Mouse (Mus musculus) CH12.LX (cell line): ENCODE results near the gene Mfsd14a. TPM values are rescaled to one million over a fixed set of nuclear protein-coding genes. Genes with fewer than 3 reads are reported as not detected.

Source experiments
- DNase-seq: peaks from one replicate; pipeline ENCODE4 v3.0.0-alpha.2; 2013; ENCODE audit errors: extremely low read depth
- H3K27ac ChIP-seq: 2 replicates; pipeline ENCODE4 v1.5.1; 2012; ENCODE audit warnings: low read depth, mild to moderate bottlenecking, control low read depth, moderate library complexity; ENCODE audit not compliant: insufficient read depth
- H3K27me3 ChIP-seq: replicated peaks from 2 replicates; pipeline ENCODE3; 2012; ENCODE audit warnings: inconsistent platforms
- H3K36me3 ChIP-seq, 2 experiments: replicated peaks in 1 of 2; 2 replicates each; pipeline versions ENCODE3 to v1.6.1; 2012; ENCODE audit warnings: inconsistent platforms in 1 of 2, low read length in 1 of 2, mild to moderate bottlenecking in 1 of 2, mixed read lengths in 1 of 2, moderate library complexity in 1 of 2; ENCODE audit not compliant: control insufficient read depth in 1 of 2, insufficient read depth in 1 of 2
- H3K4me1 ChIP-seq, 2 experiments: 2 replicates each; pipeline ENCODE4 v1.6.1; 2012; ENCODE audit warnings: inconsistent platforms in 1 of 2, moderate library complexity in 1 of 2; ENCODE audit not compliant: insufficient read depth in 2 of 2, control insufficient read depth in 1 of 2
- H3K4me2 ChIP-seq: 2 replicates; pipeline ENCODE4 v1.6.1; 2012; ENCODE audit warnings: low read depth, mild to moderate bottlenecking, control low read depth; ENCODE audit not compliant: poor library complexity, insufficient read depth, severe bottlenecking
- H3K4me3 ChIP-seq, 3 experiments: fragments of 150-350 bp in 1 of 3; sonication (generic) in 1 of 3; replicated peaks in 1 of 3; 2 replicates each; pipeline versions ENCODE3 to v1.5.1; 2011 to 2012; ENCODE audit warnings: low read depth in 2 of 3, low read length in 2 of 3, mild to moderate bottlenecking in 2 of 3, moderate library complexity in 2 of 3, control low read depth in 1 of 3, improper control_type of control experiment in 1 of 3, inconsistent platforms in 1 of 3, mixed read lengths in 1 of 3; ENCODE audit not compliant: poor library complexity in 1 of 3
- H3K79me2 ChIP-seq: replicated peaks from 2 replicates; pipeline ENCODE4 v1.6.1; 2012; ENCODE audit warnings: mild to moderate bottlenecking, moderate library complexity; ENCODE audit not compliant: control insufficient read depth, poor library complexity, insufficient read depth, severe bottlenecking; ENCODE audit errors: extremely low read depth
- H3K9ac ChIP-seq: 2 replicates; pipeline ENCODE4 v1.6.1; 2012; ENCODE audit warnings: low read depth, mild to moderate bottlenecking, control low read depth, moderate library complexity; ENCODE audit not compliant: insufficient read depth
- H3K9me3 ChIP-seq: replicated peaks from 2 replicates; pipeline ENCODE3; 2012; ENCODE audit warnings: low read length, inconsistent platforms, mixed read lengths
- BHLHE40 ChIP-seq: IDR thresholded peaks from 2 replicates; pipeline ENCODE4 v1.6.1; 2011; ENCODE audit warnings: mild to moderate bottlenecking, low read depth, low read length, improper control_type of control experiment
- CHD2 ChIP-seq: IDR thresholded peaks from 2 replicates; pipeline ENCODE4 v1.6.1; 2011; ENCODE audit warnings: low read length, improper control_type of control experiment
- CTCF ChIP-seq, 2 experiments: IDR thresholded peaks in 1 of 2; conservative IDR thresholded peaks in 1 of 2; 2 replicates each; pipeline ENCODE4 v1.5.1; 2011 to 2012; ENCODE audit warnings: low read depth in 2 of 2, low read length in 2 of 2, improper control_type of control experiment in 1 of 2, inconsistent platforms in 1 of 2, mild to moderate bottlenecking in 1 of 2, moderate library complexity in 1 of 2
- E2F4 ChIP-seq: IDR thresholded peaks from 2 replicates; pipeline ENCODE4 v1.6.1; 2011; ENCODE audit warnings: low read depth, low read length, improper control_type of control experiment; ENCODE audit not compliant: insufficient replicate concordance
- ELF1 ChIP-seq: IDR thresholded peaks from 2 replicates; pipeline ENCODE4 v1.6.1; 2014; ENCODE audit warnings: low read depth, mild to moderate bottlenecking, inconsistent platforms, low read length, improper control_type of control experiment
- EP300 ChIP-seq: IDR thresholded peaks from 2 replicates; pipeline ENCODE4 v1.6.1; 2011; ENCODE audit warnings: low read length, improper control_type of control experiment
- ETS1 ChIP-seq: conservative IDR thresholded peaks from 2 replicates; pipeline ENCODE4 v1.6.1; 2012; ENCODE audit warnings: low read depth, mild to moderate bottlenecking, inconsistent platforms, low read length, improper control_type of control experiment, moderate library complexity
- HCFC1 ChIP-seq: IDR thresholded peaks from 2 replicates; pipeline ENCODE4 v1.6.1; 2012; ENCODE audit warnings: low read depth, mild to moderate bottlenecking, inconsistent platforms, low read length, improper control_type of control experiment
- JUN ChIP-seq: IDR thresholded peaks from 2 replicates; pipeline ENCODE4 v1.6.1; 2011; ENCODE audit warnings: low read depth, mild to moderate bottlenecking, low read length, improper control_type of control experiment, moderate library complexity; ENCODE audit not compliant: insufficient read depth
- JUND ChIP-seq: conservative IDR thresholded peaks from 2 replicates; pipeline ENCODE4 v1.6.1; 2011; ENCODE audit warnings: low read depth, low read length, improper control_type of control experiment
- KAT2A ChIP-seq: IDR thresholded peaks from 2 replicates; pipeline ENCODE4 v1.6.1; 2012; ENCODE audit warnings: low read length, improper control_type of control experiment, inconsistent platforms; ENCODE audit not compliant: insufficient replicate concordance
- MAFK ChIP-seq: IDR thresholded peaks from 2 replicates; pipeline ENCODE4 v1.6.1; 2011; ENCODE audit warnings: low read length, improper control_type of control experiment; ENCODE audit not compliant: insufficient replicate concordance
- MXI1 ChIP-seq: IDR thresholded peaks from 2 replicates; pipeline ENCODE4 v1.6.1; 2011; ENCODE audit warnings: mild to moderate bottlenecking, low read depth, low read length, improper control_type of control experiment
- NELFE ChIP-seq: IDR thresholded peaks from 2 replicates; pipeline ENCODE4 v1.6.1; 2011; ENCODE audit warnings: low read depth, low read length, improper control_type of control experiment
- NRF1 ChIP-seq: IDR thresholded peaks from 2 replicates; pipeline ENCODE4 v1.6.1; 2014; ENCODE audit warnings: low read depth, mild to moderate bottlenecking, inconsistent platforms, low read length, improper control_type of control experiment, moderate library complexity
- PAX5 ChIP-seq: IDR thresholded peaks from 2 replicates; pipeline ENCODE4 v1.6.1; 2012; ENCODE audit warnings: low read length, inconsistent platforms, mixed read lengths
- POLR2A ChIP-seq: IDR thresholded peaks from 2 replicates; pipeline ENCODE4 v1.6.1; 2011; ENCODE audit warnings: low read depth, mild to moderate bottlenecking, improper control_type of control experiment, low read length
- SMC3 ChIP-seq: IDR thresholded peaks from 2 replicates; pipeline ENCODE4 v1.6.1; 2011; ENCODE audit warnings: low read depth, low read length, improper control_type of control experiment
- TBP ChIP-seq: conservative IDR thresholded peaks from 2 replicates; pipeline ENCODE4 v1.6.1; 2011; ENCODE audit warnings: low read depth, low read length, improper control_type of control experiment
- TCF12 ChIP-seq: IDR thresholded peaks from 2 replicates; pipeline ENCODE4 v1.6.1; 2014; ENCODE audit warnings: low read depth, mild to moderate bottlenecking, inconsistent platforms, low read length, improper control_type of control experiment
- UBTF ChIP-seq: IDR thresholded peaks from 2 replicates; pipeline ENCODE4 v1.6.1; 2012; ENCODE audit warnings: low read depth, mild to moderate bottlenecking, inconsistent platforms, low read length, improper control_type of control experiment, moderate library complexity
- USF2 ChIP-seq: conservative IDR thresholded peaks from 2 replicates; pipeline ENCODE4 v1.6.1; 2011; ENCODE audit warnings: low read depth, low read length, improper control_type of control experiment
- ZC3H11A ChIP-seq: IDR thresholded peaks from 2 replicates; pipeline ENCODE4 v1.6.1; 2012; ENCODE audit warnings: low read depth, mild to moderate bottlenecking, inconsistent platforms, low read length, improper control_type of control experiment
- ZKSCAN1 ChIP-seq: IDR thresholded peaks from 2 replicates; pipeline ENCODE4 v1.6.1; 2012; ENCODE audit warnings: low read depth, inconsistent platforms, low read length, improper control_type of control experiment, borderline replicate concordance
- ZMIZ1 ChIP-seq: IDR thresholded peaks from 2 replicates; pipeline ENCODE4 v1.6.1; 2012; ENCODE audit warnings: low read depth, mild to moderate bottlenecking, inconsistent platforms, low read length, improper control_type of control experiment
- ZNF384 ChIP-seq: IDR thresholded peaks from 2 replicates; pipeline ENCODE4 v1.6.1; 2012; ENCODE audit warnings: low read depth, low read length, improper control_type of control experiment, inconsistent platforms
- dilution Hi-C: fragments of 300-500 bp; cut with MboI; formaldehyde crosslinking; loops from 2 replicates; pipeline ENCODE4 v1.14.3; 2020; ENCODE audit warnings: low sequenced_read_pairs; ENCODE audit not compliant: extremely low pct_unique_long_range_greater_than_20kb, extremely low pct_ligation_motif_present
- in situ Hi-C: fragments of 300-500 bp; cut with MboI; formaldehyde crosslinking; loops from 3 replicates; pipeline ENCODE4 v1.14.3; 2019; ENCODE audit warnings: low sequenced_read_pairs, low pct_ligation_motif_present, low pct_unique_long_range_greater_than_20kb, mixed read lengths
- polyA plus RNA-seq: library from polyadenylated mRNA; unstranded; fragments of >175 nt; gene quantifications from 2 replicates; pipeline ENCODE4 v1.2.1, GENCODE M21; 2012; ENCODE audit warnings: low read depth; ENCODE audit not compliant: insufficient read length
- total RNA-seq, 2 experiments: library from RNA; depleted of rRNA; stranded (reverse); fragments of 300-350 nt in 1 of 2; fragments of >200 nt in 1 of 2; gene quantifications; 2 replicates each; pipeline ENCODE4 v1.2.3; 2012 to 2014

The Mfsd14a gene
- total and polyA plus RNA-seq, 3 experiments, result 27.0 to 70.4 (median 45.9) TPM

GRCm38 (mm10) chr3:116637693-116638476 lies 24.6 kb downstream of the Mfsd14a start:
- Histone ChIP-seq H3K9me3 (no peaks in the 10 kb centered on the region), H3K9ac (no peak overlapping the region), H3K4me2 (no peak overlapping the region), H3K27me3 (no peaks in the 10 kb centered on the region), H3K4me3 (no peak overlapping the region), H3K27ac (no peak overlapping the region), H3K4me1 (peaks cover 0 to 7% of the 10 kb centered on the region in 2 experiments; a peak in 2 of 4 replicates), H3K36me3 (peaks cover 57 to 95% of the 10 kb centered on the region in 2 experiments), H3K79me2 (no peaks in the 10 kb centered on the region)
- in situ Hi-C loops (no loop called here), dilution Hi-C loops (no loop called here)
- TF ChIP-seq ZC3H11A, result no peak
- no peak for TF ChIP-seq ETS1
- TF ChIP-seq JUND, result no peak
- TF ChIP-seq ELF1, result no peak
- no peak for TF ChIP-seq SMC3
- no peak for TF ChIP-seq TCF12
- TF ChIP-seq HCFC1, result no peak
- no peak for TF ChIP-seq UBTF
- TF ChIP-seq TBP, result no peak
- TF ChIP-seq POLR2A, result no peak
- TF ChIP-seq E2F4, result no peak
- TF ChIP-seq CTCF (conservative IDR thresholded peaks at IDR 0.05 in 1 of 2, IDR thresholded peaks at IDR 0.05 in 1 of 2; ENCODE audit: low read depth in 2 of 2, low read length in 2 of 2), result no peak
- no peak for TF ChIP-seq JUN
- no peak for TF ChIP-seq ZMIZ1
- TF ChIP-seq BHLHE40, result no peak
- TF ChIP-seq PAX5, result no peak
- TF ChIP-seq KAT2A, result no peak
- TF ChIP-seq USF2, result no peak
- no peak for DNase-seq

GRCm38 (mm10) chr3:116635799-116636198 lies 26.7 kb downstream of the Mfsd14a start:
- TF ChIP-seq POLR2A, result no peak
- no peak for TF ChIP-seq NRF1
- TF ChIP-seq NELFE, result no peak
- no peak for TF ChIP-seq MAFK
- TF ChIP-seq ZNF384, result no peak
- no peak for TF ChIP-seq EP300
- no peak for TF ChIP-seq TBP
- TF ChIP-seq SMC3, result no peak
- TF ChIP-seq E2F4, result no peak
- TF ChIP-seq USF2, result no peak
- no peak for TF ChIP-seq CHD2
- TF ChIP-seq PAX5, result no peak
- TF ChIP-seq JUND, result no peak
- TF ChIP-seq ZKSCAN1, result no peak
- no peak for TF ChIP-seq TCF12
- TF ChIP-seq ETS1, result no peak
- TF ChIP-seq MXI1, result no peak
- TF ChIP-seq, all 38 proteins: peak for 0
- no peaks in the 10 kb centered on the region; the same call in 1 of the 2 replicates for H3K79me2 ChIP-seq
- H3K9ac ChIP-seq, result no peak overlapping the region
- no peaks in the 10 kb centered on the region for H3K9me3 ChIP-seq
- H3K4me1 ChIP-seq, result peaks cover 0 to 7% of the 10 kb centered on the region in 2 experiments; a peak in 2 of 4 replicates
- in situ Hi-C loops (no loop called here), dilution Hi-C loops (no loop called here)
- no peak overlapping the region for H3K4me3 ChIP-seq
- no peak overlapping the region for H3K27ac ChIP-seq
- peaks cover 53 to 94% of the 10 kb centered on the region in 2 experiments for H3K36me3 ChIP-seq
- no peaks in the 10 kb centered on the region for H3K27me3 ChIP-seq
- no peak for DNase-seq
- no peak overlapping the region for H3K4me2 ChIP-seq
